Mouse (Mus musculus) heart, embryonic 10.5 days (tissue): Measurements from ENCODE around the gene Gm14214. TPM values are rescaled to one million over a fixed set of nuclear protein-coding genes. Genes with fewer than 3 reads are reported as not detected.

Source experiments
- DNase-seq: peaks from one replicate; pipeline ENCODE4 v3.0.0-alpha.2; 2017; ENCODE audit warnings: low spot score
- H3K27ac ChIP-seq: fragments of 300-500 bp; sonication (generic); 2 replicates; pipeline ENCODE4 v1.5.1; 2016; ENCODE audit warnings: mild to moderate bottlenecking
- H3K27me3 ChIP-seq: fragments of 300-500 bp; sonication (generic); 2 replicates; pipeline ENCODE4 v1.6.1; 2016; ENCODE audit warnings: mild to moderate bottlenecking; ENCODE audit not compliant: poor library complexity, insufficient read depth, severe bottlenecking
- H3K36me3 ChIP-seq: fragments of 300-500 bp; sonication (generic); 2 replicates; pipeline ENCODE4 v1.6.1; 2016; ENCODE audit warnings: mild to moderate bottlenecking, moderate library complexity
- H3K4me1 ChIP-seq: fragments of 300-500 bp; sonication (generic); 2 replicates; pipeline ENCODE4 v1.6.1; 2016; ENCODE audit warnings: mild to moderate bottlenecking
- H3K4me3 ChIP-seq: fragments of 300-500 bp; sonication (generic); 2 replicates; pipeline ENCODE4 v1.5.1; 2016; ENCODE audit warnings: mild to moderate bottlenecking, moderate library complexity
- H3K9me3 ChIP-seq: fragments of 300-500 bp; sonication (generic); 2 replicates; pipeline ENCODE4 v1.6.1; 2016; ENCODE audit warnings: mild to moderate bottlenecking, moderate library complexity
- WGBS: fragments of 180-500 bp; shearing (Covaris S2); methylation state at CpG from one replicate; pipeline ENCODE4 v1.1.7; 2016; 5-methylcytosine and 5-hydroxymethylcytosine counted together
- polyA plus RNA-seq: library from polyadenylated mRNA; unstranded; fragments of >200 nt; fragmentation: Nextera tagmentation; extraction: Ambion mirVana; gene quantifications from 2 replicates; pipeline ENCODE4 v1.2.1, GENCODE M21; 2016

Gene Gm14214
- not detected in 2 replicates for polyA plus RNA-seq

GRCm38 (mm10) chr2:154769930-154770329 is at the start of gene Gm14214:
Gm14214 (minus strand) TSS chr2:154770030.
- no peak within 1 kb of the TSS for H3K4me3 ChIP-seq
- no peaks in the 10 kb centered on the region for H3K27me3 ChIP-seq

GRCm38 (mm10) chr2:154818599-154818998 is 48.8 kb upstream of the Gm14214 start:
- no peak for DNase-seq
- Histone ChIP-seq H3K27ac (no peak overlapping the region), H3K4me1 (peaks cover 43% of the 10 kb centered on the region), H3K4me3 (no peak overlapping the region), H3K36me3 (0 out of 2 replicates have a peak, but pooled peaks cover 4% of the 10 kb centered on the region), H3K9me3 (no peaks in the 10 kb centered on the region), H3K27me3 (no peaks in the 10 kb centered on the region)
- 70% methylated on average over 1 of the region's 1 CpGs for WGBS

More at GRCm38 (mm10) chr2:154769930-154770329, at the start of gene Gm14214:
- H3K9me3 ChIP-seq: no peaks in the 10 kb centered on the region
- no peak for DNase-seq
- H3K4me1 ChIP-seq: 0 out of 2 replicates have a peak, but pooled peaks cover 3% of the 10 kb centered on the region
- no peaks in the 10 kb centered on the region for H3K36me3 ChIP-seq
- H3K27ac ChIP-seq: no peak within 1 kb of the TSS

GRCm38 (mm10) chr2:154817788-154818187 is 48.0 kb upstream of the Gm14214 start:
- H3K4me3 ChIP-seq: no peak overlapping the region
- DNase-seq: no peak
- 0 out of 2 replicates have a peak, but pooled peaks cover 4% of the 10 kb centered on the region for H3K36me3 ChIP-seq
- peaks cover 43% of the 10 kb centered on the region for H3K4me1 ChIP-seq
- H3K27me3 ChIP-seq: no peaks in the 10 kb centered on the region
- no peaks in the 10 kb centered on the region for H3K9me3 ChIP-seq
- no peak overlapping the region for H3K27ac ChIP-seq
- 28% methylated on average over 1 of the region's 1 CpGs for WGBS

- no peak for DNase-seq
- Histone ChIP-seq H3K9me3 (no peaks in the 10 kb centered on the region), H3K4me1 (peaks cover 43% of the 10 kb centered on the region), H3K36me3 (no peaks in the 10 kb centered on the region), H3K27ac (no peak overlapping the region), H3K27me3 (no peaks in the 10 kb centered on the region), H3K4me3 (no peak overlapping the region)
- WGBS: 64% methylated on average over 3 of the region's 3 CpGs
Measured at GRCm38 (mm10) chr2:154817089-154817488, 47.3 kb upstream of the Gm14214 start.

- Histone ChIP-seq H3K4me1 (peaks cover 25% of the 10 kb centered on the region), H3K27ac (no peak overlapping the region), H3K4me3 (no peak overlapping the region), H3K9me3 (no peaks in the 10 kb centered on the region), H3K27me3 (no peaks in the 10 kb centered on the region), H3K36me3 (no peaks in the 10 kb centered on the region)
- no peak for DNase-seq
- 93% methylated on average over 2 of the region's 2 CpGs for WGBS
Measured at GRCm38 (mm10) chr2:154813426-154813825, 43.6 kb upstream of the Gm14214 start.

GRCm38 (mm10) chr2:154810821-154811220 is 41.0 kb upstream of the Gm14214 start:
- H3K27me3 ChIP-seq: no peaks in the 10 kb centered on the region
- no peak overlapping the region for H3K27ac ChIP-seq
- no peak overlapping the region for H3K4me3 ChIP-seq
- H3K4me1 ChIP-seq: peaks cover 17% of the 10 kb centered on the region
- DNase-seq: no peak
- H3K9me3 ChIP-seq: no peaks in the 10 kb centered on the region
- 65% methylated on average over 1 of the region's 1 CpGs for WGBS
- H3K36me3 ChIP-seq: no peaks in the 10 kb centered on the region

- H3K27ac ChIP-seq: no peak overlapping the region
- WGBS: 88% methylated on average over 1 of the region's 1 CpGs
Measured at GRCm38 (mm10) chr2:154809107-154809762, 39.4 kb upstream of the Gm14214 start.

GRCm38 (mm10) chr2:154807689-154808088 is 37.9 kb upstream of the Gm14214 start:
- Histone ChIP-seq H3K27ac (no peak overlapping the region), H3K4me1 (peaks cover 33% of the 10 kb centered on the region), H3K27me3 (no peaks in the 10 kb centered on the region), H3K36me3 (no peaks in the 10 kb centered on the region), H3K4me3 (no peak overlapping the region), H3K9me3 (no peaks in the 10 kb centered on the region)
- no peak for DNase-seq
- 74% methylated on average over 1 of the region's 1 CpGs for WGBS

More at GRCm38 (mm10) chr2:154809107-154809762, 39.4 kb upstream of the Gm14214 start:
- H3K36me3 ChIP-seq: no peaks in the 10 kb centered on the region
- no peaks in the 10 kb centered on the region for H3K27me3 ChIP-seq
- no peak overlapping the region for H3K4me3 ChIP-seq
- DNase-seq: no peak
- H3K9me3 ChIP-seq: no peaks in the 10 kb centered on the region
- H3K4me1 ChIP-seq: peaks cover 29% of the 10 kb centered on the region

- WGBS: 57% methylated on average over 4 of the region's 4 CpGs
- Histone ChIP-seq H3K36me3 (0 out of 2 replicates have a peak, but pooled peaks cover 6% of the 10 kb centered on the region), H3K4me1 (peaks cover 26% of the 10 kb centered on the region), H3K4me3 (no peak overlapping the region), H3K27me3 (no peaks in the 10 kb centered on the region), H3K9me3 (no peaks in the 10 kb centered on the region), H3K27ac (no peak overlapping the region)
- DNase-seq: no peak
Measured at GRCm38 (mm10) chr2:154803845-154804244, 34.0 kb upstream of the Gm14214 start.

GRCm38 (mm10) chr2:154803372-154803771 is 33.5 kb upstream of the Gm14214 start:
- WGBS: 87% methylated on average over 1 of the region's 1 CpGs
- H3K27me3 ChIP-seq: no peaks in the 10 kb centered on the region
- H3K9me3 ChIP-seq: no peaks in the 10 kb centered on the region
- no peak for DNase-seq
- no peak overlapping the region for H3K27ac ChIP-seq
- H3K36me3 ChIP-seq: 0 out of 2 replicates have a peak, but pooled peaks cover 6% of the 10 kb centered on the region
- H3K4me3 ChIP-seq: no peak overlapping the region
- peaks cover 23% of the 10 kb centered on the region for H3K4me1 ChIP-seq

- under 1% methylated on average over 67 of the region's 67 CpGs for WGBS
- Histone ChIP-seq H3K4me3 (peak overlapping the region; percentile 89), H3K36me3 (no peaks in the 10 kb centered on the region), H3K4me1 (peaks cover 60% of the 10 kb centered on the region), H3K27me3 (no peaks in the 10 kb centered on the region), H3K9me3 (no peaks in the 10 kb centered on the region), H3K27ac (peak overlapping the region; percentile 98)
- peak; percentile 88 for DNase-seq
Measured at GRCm38 (mm10) chr2:154791661-154792642, 22.1 kb upstream of the Gm14214 start.

GRCm38 (mm10) chr2:154790656-154791483 is 21.0 kb upstream of the Gm14214 start, which contains the start of the genes Raly and a:
Raly (plus strand) TSS chr2:154791096.
a (plus strand) TSS chr2:154791402.
- Histone ChIP-seq H3K36me3 (no peaks in the 10 kb centered on the region), H3K4me1 (peaks cover 60% of the 10 kb centered on the region), H3K27ac (peak within 1 kb of the TSS; percentile 98), H3K4me3 (peak within 1 kb of the TSS; percentile 89), H3K9me3 (no peaks in the 10 kb centered on the region), H3K27me3 (no peaks in the 10 kb centered on the region)
- WGBS: under 1% methylated on average over 89 of the region's 89 CpGs
- DNase-seq: peak; percentile 100
